Mouse (Mus musculus): ENCODE results near the gene Abl1.
A peak's percentile ranks its signal among the peaks of the same experiment; 100 is the strongest.

Abl1 gene

GRCm38 (mm10) chr2:31789215-31789614 lies 101.0 kb downstream of the Abl1 start:
- no peak for DNase-seq

- DNase-seq: no peak
Observed at GRCm38 (mm10) chr2:31790728-31791251, 102.6 kb downstream of the Abl1 start.

- no peak for DNase-seq
Observed at GRCm38 (mm10) chr2:31791260-31791659, 103.1 kb downstream of the Abl1 start.

GRCm38 (mm10) chr2:31792611-31793010 lies 104.4 kb downstream of the Abl1 start:
- no peak for DNase-seq

- DNase-seq: no peak
Observed at GRCm38 (mm10) chr2:31796943-31797342, 108.8 kb downstream of the Abl1 start.

- DNase-seq: no peak
Observed at GRCm38 (mm10) chr2:31801416-31801815, 113.2 kb downstream of the Abl1 start.

GRCm38 (mm10) chr2:31802811-31803210 lies 114.6 kb downstream of the Abl1 start:
- DNase-seq: no peak

GRCm38 (mm10) chr2:31803480-31803879 lies 115.3 kb downstream of the Abl1 start:
- no peak for DNase-seq

- DNase-seq: no peak
Observed at GRCm38 (mm10) chr2:31806639-31807382, 118.6 kb downstream of the Abl1 start.

- DNase-seq: peak; percentile 14
Observed at GRCm38 (mm10) chr2:31808410-31809357, 120.5 kb downstream of the Abl1 start.

- DNase-seq: no peak
Observed at GRCm38 (mm10) chr2:31809358-31809740, 121.2 kb downstream of the Abl1 start.

GRCm38 (mm10) chr2:31810444-31810843 lies 122.3 kb downstream of the Abl1 start, which contains the start of gene Qrfp:
Gene Qrfp, minus strand, starts transcription at chr2:31810580.
- DNase-seq: no peak

GRCm38 (mm10) chr2:31811086-31811958 lies 123.1 kb downstream of the Abl1 start:
- no peak for DNase-seq

GRCm38 (mm10) chr2:31813641-31814040 lies 125.5 kb downstream of the Abl1 start:
- no peak for DNase-seq

GRCm38 (mm10) chr2:31814699-31815098 lies 126.5 kb downstream of the Abl1 start:
- no peak for DNase-seq

GRCm38 (mm10) chr2:31815367-31815766 lies 127.2 kb downstream of the Abl1 start:
- DNase-seq: peak; percentile 69

- no peak for DNase-seq
Observed at GRCm38 (mm10) chr2:31822524-31823371, 134.6 kb downstream of the Abl1 start.

GRCm38 (mm10) chr2:31823933-31824730 lies 136.0 kb downstream of the Abl1 start:
- no peak for DNase-seq

- no peak for DNase-seq
Observed at GRCm38 (mm10) chr2:31825469-31825911, 137.3 kb downstream of the Abl1 start.
